8 mouse cellular contexts compared by ENCODE assay signal in genomic region chr14:49065529-49066273, GRCm38 (mm10). TPM values are rescaled to one million over a fixed set of nuclear protein-coding genes. Genes with fewer than 3 reads are reported as not detected.
DNase-seq lines count a peak whose midpoint lies in the region; ATAC-seq and TF ChIP-seq lines count a peak whose summit lies in the region.

TSS of gene Ap5m1 (plus strand) at chr14:49066097.

- DNase-seq in layer of hippocampus, adult 11-12 months (ENCODE audit: low spot score) = peak; percentile 25
- DNase-seq in layer of hippocampus, adult 9-11 months = no peak
- peak; percentile 26 for DNase-seq in MEL-GATA-1-ER (ENCODE audit: extremely low read depth, low read depth)
- peak; percentile 28 for DNase-seq in embryonic facial prominence, embryonic 14.5 days (ENCODE audit: low spot score)
- DNase-seq in left cerebral cortex, adult 18-20 months (ENCODE audit: low spot score in 2 of 2) = peak in 1 of 2 experiments; percentile 16
- peak; percentile 36 for DNase-seq in mesoderm, embryonic 11.5 days (ENCODE audit: low read depth, low spot score)

- peak within 1 kb of the TSS; percentile 63 for H3K4me2 ChIP-seq in embryonic facial prominence, embryonic 14.5 days (ENCODE audit: low read depth, low read length)
- H3K4me2 ChIP-seq in heart, embryonic 15.5 days = peak within 1 kb of the TSS; percentile 69

- H3K9me3 ChIP-seq in embryonic facial prominence, embryonic 14.5 days (ENCODE audit: control insufficient read depth, low read length) = no peaks in the 10 kb centered on the region
- no peaks in the 10 kb centered on the region for H3K9me3 ChIP-seq in heart, embryonic 15.5 days (replicated peaks)

- ATAC-seq in embryonic facial prominence, embryonic 14.5 days (ENCODE audit: low read depth) = peak; percentile 81
- ATAC-seq in heart, embryonic 15.5 days (replicated peaks; ENCODE audit: insufficient number of reproducible peaks, insufficient read depth, low FRiP score, low read depth) = peak; percentile 54

- no peak for TF ChIP-seq CTCF in testis, adult 2 months (IDR thresholded peaks at IDR 0.05; ENCODE audit: control insufficient read depth, insufficient read depth, insufficient replicate concordance, low read depth, low read length)

- peak within 1 kb of the TSS; percentile 98 for H3K27ac ChIP-seq in embryonic facial prominence, embryonic 14.5 days (replicated peaks; ENCODE audit: low read depth, low read length)
- peak within 1 kb of the TSS; percentile 99 for H3K27ac ChIP-seq in heart, embryonic 15.5 days
- H3K27ac ChIP-seq in testis, adult 2 months (ENCODE audit: control insufficient read depth, insufficient read depth, low read depth, low read length) = peak within 1 kb of the TSS; percentile 87

- no peaks in the 10 kb centered on the region for H3K36me3 ChIP-seq in embryonic facial prominence, embryonic 14.5 days (ENCODE audit: control insufficient read depth, insufficient read depth, low read length)
- H3K36me3 ChIP-seq in heart, embryonic 15.5 days = no peaks in the 10 kb centered on the region
- H3K36me3 ChIP-seq in testis, adult 2 months (ENCODE audit: control insufficient read depth, insufficient read depth, low read length) = no peaks in the 10 kb centered on the region

- peak within 1 kb of the TSS; percentile 89 for H3K4me3 ChIP-seq in embryonic facial prominence, embryonic 14.5 days (ENCODE audit: low read depth, low read length)
- peak within 1 kb of the TSS; percentile 83 for H3K4me3 ChIP-seq in heart, embryonic 15.5 days
- peak within 1 kb of the TSS; percentile 89 for H3K4me3 ChIP-seq in testis, adult 2 months (ENCODE audit: control insufficient read depth, low read depth, low read length)

- peak within 1 kb of the TSS; percentile 96 for H3K9ac ChIP-seq in embryonic facial prominence, embryonic 14.5 days (ENCODE audit: low read depth, low read length)
- peak within 1 kb of the TSS; percentile 92 for H3K9ac ChIP-seq in heart, embryonic 15.5 days

- peaks cover 16% of the 10 kb centered on the region for H3K4me1 ChIP-seq in embryonic facial prominence, embryonic 14.5 days (ENCODE audit: control insufficient read depth, insufficient read depth, low read length)
- H3K4me1 ChIP-seq in heart, embryonic 15.5 days (replicated peaks) = peaks cover 17% of the 10 kb centered on the region
- H3K4me1 ChIP-seq in testis, adult 2 months (ENCODE audit: control insufficient read depth, insufficient read depth, low read length) = no peaks in the 10 kb centered on the region

- WGBS in embryonic facial prominence, embryonic 14.5 days = 2% methylated on average over 19 of the region's 62 CpGs
- under 1% methylated on average over 55 of the region's 62 CpGs for WGBS in heart, embryonic 15.5 days

- H3K27me3 ChIP-seq in embryonic facial prominence, embryonic 14.5 days (replicated peaks; ENCODE audit: control insufficient read depth, insufficient read depth, low read length) = no peaks in the 10 kb centered on the region
- H3K27me3 ChIP-seq in heart, embryonic 15.5 days = no peaks in the 10 kb centered on the region
- H3K27me3 ChIP-seq in testis, adult 2 months (ENCODE audit: control insufficient read depth, insufficient read depth, low read length) = no peaks in the 10 kb centered on the region

- no peak for TF ChIP-seq POLR2A in testis, adult 2 months (IDR thresholded peaks at IDR 0.05; ENCODE audit: control insufficient read depth, low read depth, low read length)

RNA-seq across cellular contexts. Expression of gene Ap5m1, which starts in this region (rescaled TPM):
- polyA plus RNA-seq in embryonic facial prominence, embryonic 14.5 days (2014; fragmentation: Nextera tagmentation; extraction: Ambion mirVana) = 18.5 and 25.3 TPM in 2 replicates
- 18.8 and 19.9 TPM in 2 replicates for polyA plus RNA-seq in heart, embryonic 15.5 days (2015; fragmentation: Nextera tagmentation; extraction: Ambion mirVana)
- total RNA-seq in left cerebral cortex, adult 18-20 months (2021) = 10 to 100 TPM; 18.5 to 22.2 TPM
- 4.4 and 7.1 TPM in 2 replicates for polyA plus RNA-seq in testis, adult 2 months (2012; rRNA removed)
